Mouse (Mus musculus) limb, embryonic 10.5 days (tissue): ENCODE data around the gene Slc35b2. TPM values are rescaled to one million over a fixed set of nuclear protein-coding genes. Genes with fewer than 3 reads are reported as not detected.
A peak's percentile ranks its signal among the peaks of the same experiment; 100 is the strongest.

Experiments
- DNase-seq: peaks from one replicate; pipeline ENCODE4 v3.0.0-alpha.2; 2017; ENCODE audit warnings: low spot score
- H3K27ac ChIP-seq: fragments of 300-500 bp; sonication (generic); 2 replicates; pipeline ENCODE4 v1.5.1; 2016; ENCODE audit warnings: mild to moderate bottlenecking
- H3K27me3 ChIP-seq: fragments of 300-500 bp; sonication (generic); 2 replicates; pipeline ENCODE4 v1.6.1; 2016; ENCODE audit warnings: low read depth, mild to moderate bottlenecking; ENCODE audit not compliant: poor library complexity, severe bottlenecking
- H3K36me3 ChIP-seq: fragments of 300-500 bp; sonication (generic); 2 replicates; pipeline ENCODE4 v1.6.1; 2016; ENCODE audit warnings: mild to moderate bottlenecking, moderate library complexity
- H3K4me1 ChIP-seq: fragments of 300-500 bp; sonication (generic); 2 replicates; pipeline ENCODE4 v1.6.1; 2016
- H3K4me3 ChIP-seq: fragments of 300-500 bp; sonication (generic); 2 replicates; pipeline ENCODE4 v1.5.1; 2016; ENCODE audit warnings: mild to moderate bottlenecking, moderate library complexity
- H3K9me3 ChIP-seq: fragments of 300-500 bp; sonication (generic); replicated peaks from 2 replicates; pipeline ENCODE4 v1.6.1; 2016; ENCODE audit warnings: mild to moderate bottlenecking
- WGBS: fragments of 180-500 bp; shearing (Covaris S2); methylation state at CpG from one replicate; pipeline ENCODE4 v1.1.7; 2016; 5-methylcytosine and 5-hydroxymethylcytosine counted together
- polyA plus RNA-seq: library from polyadenylated mRNA; unstranded; fragments of >200 nt; fragmentation: Nextera tagmentation; extraction: Ambion mirVana; gene quantifications from 2 replicates; pipeline ENCODE4 v1.2.1, GENCODE M21; 2016

Slc35b2 gene
- 102 and 105 TPM in 2 replicates for polyA plus RNA-seq

- H3K4me1 ChIP-seq, result peaks cover 24% of the 10 kb centered on the region
- no peaks in the 10 kb centered on the region for H3K27me3 ChIP-seq
- peak within 1 kb of the TSS; percentile 87 for H3K4me3 ChIP-seq
- peak within 1 kb of the TSS; percentile 95 for H3K27ac ChIP-seq
- H3K9me3 ChIP-seq, result no peaks in the 10 kb centered on the region
- WGBS, result under 1% methylated on average over 59 of the region's 61 CpGs
- peak; percentile 97 for DNase-seq
- H3K36me3 ChIP-seq, result peaks cover 39% of the 10 kb centered on the region
Observed at GRCm38 (mm10) chr17:45563655-45564530, at the start of gene Slc35b2. Gene Slc35b2 (plus strand): TSS chr17:45563874.

GRCm38 (mm10) chr17:45515204-45515726, 48.4 kb upstream of the Slc35b2 start:
- Histone ChIP-seq H3K36me3 (peaks cover 70% of the 10 kb centered on the region), H3K27me3 (no peaks in the 10 kb centered on the region), H3K4me1 (peaks cover 8% of the 10 kb centered on the region; the same call in 1 of the 2 replicates), H3K9me3 (no peaks in the 10 kb centered on the region), H3K27ac (no peak overlapping the region), H3K4me3 (no peak overlapping the region)
- DNase-seq, result no peak
- WGBS, result 51% methylated on average over 15 of the region's 15 CpGs

- Histone ChIP-seq H3K27ac (no peak overlapping the region), H3K4me1 (peaks cover 13% of the 10 kb centered on the region), H3K9me3 (no peaks in the 10 kb centered on the region), H3K27me3 (no peaks in the 10 kb centered on the region), H3K4me3 (no peak overlapping the region), H3K36me3 (peaks cover 70% of the 10 kb centered on the region)
- WGBS, result 79% methylated on average over 10 of the region's 10 CpGs
- no peak for DNase-seq
Observed at GRCm38 (mm10) chr17:45515806-45516205, 47.9 kb upstream of the Slc35b2 start.

DNA sequence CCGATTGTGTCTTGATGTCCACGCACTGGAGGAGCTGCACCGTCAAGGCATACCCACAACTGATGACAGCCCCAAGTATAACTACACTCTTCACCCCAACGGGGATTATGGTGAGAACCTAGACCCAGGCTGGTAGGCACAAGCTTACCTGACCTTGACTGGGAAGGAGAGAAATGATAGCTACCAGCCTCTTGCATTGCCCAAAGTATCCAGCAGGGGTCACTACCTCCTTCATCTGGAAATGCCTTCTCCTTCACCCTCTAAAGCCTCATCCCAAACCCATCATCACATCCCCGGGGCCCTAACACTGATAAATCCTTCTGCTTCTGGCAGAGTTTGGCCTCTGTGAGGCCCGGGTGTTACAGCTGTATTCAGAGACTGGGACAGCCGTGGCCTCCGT, 47.2 kb upstream of the Slc35b2 start:
- H3K4me1 ChIP-seq, result peaks cover 19% of the 10 kb centered on the region
- H3K27me3 ChIP-seq, result no peaks in the 10 kb centered on the region
- no peak overlapping the region for H3K27ac ChIP-seq
- WGBS, result 57% methylated on average over 8 of the region's 8 CpGs
- no peak overlapping the region for H3K4me3 ChIP-seq
- H3K36me3 ChIP-seq, result peaks cover 67% of the 10 kb centered on the region
- no peaks in the 10 kb centered on the region for H3K9me3 ChIP-seq
- peak; percentile 80 for DNase-seq

- Histone ChIP-seq H3K27me3 (no peaks in the 10 kb centered on the region), H3K36me3 (peaks cover 65% of the 10 kb centered on the region), H3K4me1 (peaks cover 19% of the 10 kb centered on the region)
Observed at GRCm38 (mm10) chr17:45517135-45517534, 46.5 kb upstream of the Slc35b2 start.

DNA sequence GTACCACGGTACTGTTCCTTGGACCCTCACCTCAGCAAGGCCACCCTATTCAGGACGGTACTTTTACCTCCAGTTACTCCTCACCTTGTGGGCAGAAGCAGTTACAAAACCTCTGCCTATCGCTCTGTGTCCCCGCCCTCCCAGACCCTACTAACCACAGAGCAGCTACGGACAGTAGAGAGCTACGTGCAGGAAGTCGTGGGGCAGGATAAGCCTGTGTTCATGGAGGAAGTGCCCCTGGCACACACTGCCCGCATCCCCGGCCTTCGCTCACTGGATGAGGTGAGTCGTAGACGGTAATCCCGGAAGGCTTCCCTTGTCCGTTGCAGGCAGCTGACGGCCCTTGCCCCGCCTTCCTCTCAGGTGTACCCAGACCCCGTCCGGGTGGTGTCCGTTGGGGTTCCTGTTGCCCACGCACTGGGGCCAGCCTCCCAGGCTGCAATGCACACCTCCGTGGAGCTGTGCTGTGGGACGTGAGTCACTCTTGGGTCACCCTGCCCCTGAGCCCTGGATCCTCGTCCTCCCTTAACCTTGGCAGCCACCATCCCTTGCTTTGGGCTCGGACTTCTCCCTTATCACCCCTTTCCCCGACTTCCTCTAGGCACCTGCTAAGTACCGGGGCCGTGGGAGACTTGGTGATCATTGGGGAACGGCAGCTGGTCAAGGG, 46.0 kb upstream of the Slc35b2 start:
- H3K27me3 ChIP-seq, result peaks cover 5% of the 10 kb centered on the region; the same call in 1 of the 2 replicates
- no peak for DNase-seq
- H3K27ac ChIP-seq, result no peak overlapping the region
- H3K4me3 ChIP-seq, result no peak overlapping the region
- no peaks in the 10 kb centered on the region for H3K9me3 ChIP-seq
- peaks cover 65% of the 10 kb centered on the region for H3K36me3 ChIP-seq
- 92% methylated on average over 28 of the region's 28 CpGs for WGBS
- peaks cover 24% of the 10 kb centered on the region for H3K4me1 ChIP-seq

More at GRCm38 (mm10) chr17:45517135-45517534, 46.5 kb upstream of the Slc35b2 start:
- H3K27ac ChIP-seq, result no peak overlapping the region
- no peak overlapping the region for H3K4me3 ChIP-seq
- 93% methylated on average over 21 of the region's 21 CpGs for WGBS
- no peak for DNase-seq
- H3K9me3 ChIP-seq, result no peaks in the 10 kb centered on the region

- no peak for DNase-seq
- no peak overlapping the region for H3K4me3 ChIP-seq
- H3K27ac ChIP-seq, result no peak overlapping the region
- H3K9me3 ChIP-seq, result no peaks in the 10 kb centered on the region
- H3K36me3 ChIP-seq, result peaks cover 59% of the 10 kb centered on the region
- H3K4me1 ChIP-seq, result peaks cover 36% of the 10 kb centered on the region
- 69% methylated on average over 12 of the region's 12 CpGs for WGBS
- H3K27me3 ChIP-seq, result peaks cover 13% of the 10 kb centered on the region
Observed at GRCm38 (mm10) chr17:45518766-45519475, 44.8 kb upstream of the Slc35b2 start.

DNA sequence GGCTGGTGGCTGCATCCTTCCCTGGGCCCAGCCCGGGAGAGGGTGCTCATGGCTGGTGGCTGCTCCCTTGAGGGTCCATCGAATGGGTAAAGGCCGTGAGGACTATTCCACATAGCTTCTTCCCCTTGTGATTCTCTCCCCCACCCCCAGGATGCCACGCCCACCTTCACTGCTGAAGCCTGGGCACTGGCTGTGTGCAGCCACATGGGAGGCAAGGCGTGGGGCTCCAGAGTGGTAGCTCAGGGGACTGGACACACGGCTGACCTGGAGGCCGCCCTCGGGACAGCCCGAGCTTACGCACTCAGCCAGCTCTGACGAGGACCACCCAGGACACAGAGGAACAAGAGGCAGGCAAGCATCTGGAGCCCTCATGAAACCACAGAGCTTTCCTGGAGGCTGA, 43.5 kb upstream of the Slc35b2 start:
- peaks cover 39% of the 10 kb centered on the region for H3K4me1 ChIP-seq
- H3K36me3 ChIP-seq, result peaks cover 58% of the 10 kb centered on the region
- H3K4me3 ChIP-seq, result no peak overlapping the region
- peaks cover 24% of the 10 kb centered on the region for H3K27me3 ChIP-seq
- DNase-seq, result no peak
- no peak overlapping the region for H3K27ac ChIP-seq
- 70% methylated on average over 11 of the region's 11 CpGs for WGBS
- no peaks in the 10 kb centered on the region for H3K9me3 ChIP-seq

- H3K4me3 ChIP-seq, result peak within 1 kb of the TSS; percentile 55
- peak within 1 kb of the TSS; percentile 69 for H3K27ac ChIP-seq
- peak; percentile 80 for DNase-seq
- peaks cover 29% of the 10 kb centered on the region for H3K36me3 ChIP-seq
- peaks cover 48% of the 10 kb centered on the region for H3K27me3 ChIP-seq
- no peaks in the 10 kb centered on the region for H3K9me3 ChIP-seq
- 0% methylated on average over 21 of the region's 21 CpGs for WGBS
- H3K4me1 ChIP-seq, result peaks cover 42% of the 10 kb centered on the region
Observed at GRCm38 (mm10) chr17:45523263-45523662, 40.4 kb upstream of the Slc35b2 start, which contains the start of gene Tcte1. Gene Tcte1 (plus strand): TSS chr17:45523434.

DNA sequence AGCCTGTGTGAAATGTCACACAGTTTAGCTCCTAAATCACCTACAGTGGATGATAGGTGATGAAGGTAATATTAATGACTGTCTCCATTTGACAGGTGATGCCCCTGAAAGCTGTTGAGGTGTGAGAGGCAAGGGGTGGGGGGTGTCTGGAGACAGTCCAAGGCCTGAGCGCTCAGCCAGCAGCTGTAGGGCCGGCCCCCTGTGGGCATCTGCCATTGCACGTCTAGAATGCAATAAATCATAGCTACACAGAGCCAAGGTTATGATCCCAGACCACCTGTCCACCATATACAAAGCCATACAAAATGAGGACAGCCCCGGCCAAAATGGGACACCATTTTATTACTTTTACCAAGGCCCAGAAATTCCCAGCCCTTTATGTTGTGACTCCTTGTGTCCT, 38.7 kb upstream of the Slc35b2 start:
- DNase-seq, result no peak
- Histone ChIP-seq H3K4me3 (no peak overlapping the region), H3K4me1 (peaks cover 41% of the 10 kb centered on the region), H3K27ac (no peak overlapping the region), H3K27me3 (peaks cover 55% of the 10 kb centered on the region), H3K36me3 (peaks cover 12% of the 10 kb centered on the region), H3K9me3 (no peaks in the 10 kb centered on the region)
- WGBS, result 63% methylated on average over 4 of the region's 4 CpGs

DNA sequence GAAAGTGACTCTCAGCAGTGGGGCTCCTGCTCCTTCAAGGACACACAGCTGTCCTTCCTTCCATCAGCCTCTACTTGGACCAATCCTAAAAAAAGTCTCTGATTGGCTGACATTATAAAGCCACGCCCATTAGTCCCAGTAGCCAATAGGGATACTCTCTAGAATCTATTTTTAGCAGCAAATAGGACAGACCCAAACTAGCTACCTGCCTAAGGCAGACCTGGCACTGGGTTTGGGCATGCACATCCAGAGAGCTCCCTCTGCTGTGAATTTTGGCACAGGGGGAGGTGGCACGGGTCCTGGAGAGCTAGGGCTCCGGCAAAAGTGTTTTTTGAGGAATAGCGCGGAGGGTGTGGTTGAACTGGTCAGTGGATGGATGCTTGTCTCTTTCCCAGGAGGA, 37.1 kb upstream of the Slc35b2 start:
- Histone ChIP-seq H3K27me3 (peaks cover 71% of the 10 kb centered on the region), H3K36me3 (no peaks in the 10 kb centered on the region), H3K27ac (no peak overlapping the region), H3K4me3 (no peak overlapping the region), H3K9me3 (no peaks in the 10 kb centered on the region), H3K4me1 (peaks cover 26% of the 10 kb centered on the region)
- DNase-seq, result no peak
- 23% methylated on average over 5 of the region's 5 CpGs for WGBS

DNA sequence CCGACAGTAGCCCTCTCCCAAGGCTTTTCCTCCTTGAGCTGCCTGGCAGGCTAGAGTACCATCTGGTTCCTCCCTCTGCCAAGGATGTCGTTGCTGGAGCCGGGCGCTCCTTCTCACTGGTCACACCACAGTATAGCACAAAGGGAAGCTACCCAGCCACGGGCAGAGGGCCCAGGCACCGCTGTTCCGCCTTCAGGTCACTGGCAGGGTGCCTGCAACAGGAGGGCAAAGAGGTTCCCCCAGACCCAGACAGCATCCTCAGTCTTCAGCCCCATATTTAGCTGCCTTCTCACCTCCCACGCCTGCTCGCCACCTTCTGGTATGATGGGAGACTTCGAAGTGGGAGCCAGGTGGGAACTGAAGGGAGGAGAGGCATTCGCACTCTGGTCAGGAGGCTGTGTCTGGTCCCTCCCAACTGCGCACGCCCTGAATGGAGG, 33.3 kb upstream of the Slc35b2 start:
- no peak overlapping the region for H3K27ac ChIP-seq
- H3K27me3 ChIP-seq, result peaks cover 79% of the 10 kb centered on the region
- H3K9me3 ChIP-seq, result no peaks in the 10 kb centered on the region
- H3K4me3 ChIP-seq, result no peak overlapping the region
- peaks cover 3% of the 10 kb centered on the region; the same call in 1 of the 2 replicates for H3K4me1 ChIP-seq
- no peak for DNase-seq
- H3K36me3 ChIP-seq, result no peaks in the 10 kb centered on the region
- 51% methylated on average over 13 of the region's 13 CpGs for WGBS
